Mouse (Mus musculus): ENCODE results near the gene Hist4h4. TPM values are rescaled to one million over a fixed set of nuclear protein-coding genes. Genes with fewer than 3 reads are reported as not detected.

Hist4h4 gene
- polyA plus RNA-seq, 1 experiment from 2014 or later: 0.46 TPM

- Histone ChIP-seq H3K9ac (replicated peaks; ENCODE audit: low read length) (peak overlapping the region; percentile 98), H3K4me3 (ENCODE audit: low read depth, low read length) (peak overlapping the region; percentile 99), H3K9me3 (replicated peaks; ENCODE audit: control insufficient read depth, low read length) (no peaks in the 10 kb centered on the region), H3K36me3 (replicated peaks; ENCODE audit: control insufficient read depth, insufficient read depth, low read depth, low read length) (no peaks in the 10 kb centered on the region; the same call in 1 of the 2 replicates), H3K4me1 (ENCODE audit: control insufficient read depth, insufficient read depth, low read length) (no peaks in the 10 kb centered on the region), H3K27ac (replicated peaks; ENCODE audit: low read depth, low read length) (no peak overlapping the region), H3K27me3 (ENCODE audit: control insufficient read depth, insufficient read depth, low read length) (no peaks in the 10 kb centered on the region), H3K4me2 (ENCODE audit: low read depth, low read length) (peak overlapping the region; percentile 50)
- DNase-seq (ENCODE audit: low spot score) (no peak), ATAC-seq (replicated peaks; ENCODE audit: insufficient number of reproducible peaks, low FRiP score, low TSS enrichment, low read depth) (no peak)
- WGBS: 14% methylated on average over 7 of the region's 7 CpGs
These were observed 22.9 kb upstream of the Hist4h4 start for GRCm38 (mm10) chr6:136827116-136827515.

GRCm38 (mm10) chr6:136824987-136825386 lies 20.8 kb upstream of the Hist4h4 start:
- ATAC-seq (replicated peaks; ENCODE audit: insufficient number of reproducible peaks, low FRiP score, low TSS enrichment, low read depth): no peak

GRCm38 (mm10) chr6:136821086-136821485 lies 16.9 kb upstream of the Hist4h4 start:
- Histone ChIP-seq H3K27me3 (ENCODE audit: control insufficient read depth, insufficient read depth, low read length) (no peaks in the 10 kb centered on the region), H3K36me3 (replicated peaks; ENCODE audit: control insufficient read depth, insufficient read depth, low read depth, low read length) (peaks cover 19% of the 10 kb centered on the region)
- 91% methylated on average over 18 of the region's 18 CpGs for WGBS

More at GRCm38 (mm10) chr6:136824987-136825386, 20.8 kb upstream of the Hist4h4 start:
- Histone ChIP-seq H3K4me2 (ENCODE audit: low read depth, low read length) (no peak overlapping the region), H3K27me3 (ENCODE audit: control insufficient read depth, insufficient read depth, low read length) (no peaks in the 10 kb centered on the region), H3K27ac (replicated peaks; ENCODE audit: low read depth, low read length) (no peak overlapping the region), H3K9me3 (replicated peaks; ENCODE audit: control insufficient read depth, low read length) (no peaks in the 10 kb centered on the region), H3K4me1 (ENCODE audit: control insufficient read depth, insufficient read depth, low read length) (no peaks in the 10 kb centered on the region), H3K36me3 (replicated peaks; ENCODE audit: control insufficient read depth, insufficient read depth, low read depth, low read length) (peaks cover 12% of the 10 kb centered on the region), H3K4me3 (ENCODE audit: low read depth, low read length) (no peak overlapping the region), H3K9ac (replicated peaks; ENCODE audit: low read length) (no peak overlapping the region)
- WGBS: 87% methylated on average over 8 of the region's 8 CpGs
- DNase-seq (ENCODE audit: low spot score): no peak

GRCm38 (mm10) chr6:136820381-136820780 lies 16.2 kb upstream of the Hist4h4 start:
- Histone ChIP-seq H3K9me3 (replicated peaks; ENCODE audit: control insufficient read depth, low read length) (no peaks in the 10 kb centered on the region), H3K36me3 (replicated peaks; ENCODE audit: control insufficient read depth, insufficient read depth, low read depth, low read length) (peaks cover 25% of the 10 kb centered on the region), H3K9ac (replicated peaks; ENCODE audit: low read length) (no peak overlapping the region), H3K4me2 (ENCODE audit: low read depth, low read length) (no peak overlapping the region), H3K27ac (replicated peaks; ENCODE audit: low read depth, low read length) (no peak overlapping the region), H3K4me3 (ENCODE audit: low read depth, low read length) (no peak overlapping the region), H3K27me3 (ENCODE audit: control insufficient read depth, insufficient read depth, low read length) (no peaks in the 10 kb centered on the region), H3K4me1 (ENCODE audit: control insufficient read depth, insufficient read depth, low read length) (no peaks in the 10 kb centered on the region)
- ATAC-seq (replicated peaks; ENCODE audit: insufficient number of reproducible peaks, low FRiP score, low TSS enrichment, low read depth): no peak
- 97% methylated on average over 21 of the region's 21 CpGs for WGBS
- no peak for DNase-seq (ENCODE audit: low spot score)

More at GRCm38 (mm10) chr6:136821086-136821485, 16.9 kb upstream of the Hist4h4 start:
- Histone ChIP-seq H3K4me2 (ENCODE audit: low read depth, low read length) (no peak overlapping the region), H3K9me3 (replicated peaks; ENCODE audit: control insufficient read depth, low read length) (no peaks in the 10 kb centered on the region), H3K4me3 (ENCODE audit: low read depth, low read length) (no peak overlapping the region), H3K9ac (replicated peaks; ENCODE audit: low read length) (no peak overlapping the region), H3K27ac (replicated peaks; ENCODE audit: low read depth, low read length) (no peak overlapping the region), H3K4me1 (ENCODE audit: control insufficient read depth, insufficient read depth, low read length) (no peaks in the 10 kb centered on the region)
- no peak for ATAC-seq (replicated peaks; ENCODE audit: insufficient number of reproducible peaks, low FRiP score, low TSS enrichment, low read depth)
- DNase-seq (ENCODE audit: low spot score): no peak

- Histone ChIP-seq H3K27ac (replicated peaks; ENCODE audit: low read depth, low read length) (no peak overlapping the region), H3K9me3 (replicated peaks; ENCODE audit: control insufficient read depth, low read length) (no peaks in the 10 kb centered on the region), H3K4me3 (ENCODE audit: low read depth, low read length) (no peak overlapping the region), H3K4me1 (ENCODE audit: control insufficient read depth, insufficient read depth, low read length) (no peaks in the 10 kb centered on the region), H3K36me3 (replicated peaks; ENCODE audit: control insufficient read depth, insufficient read depth, low read depth, low read length) (peaks cover 34% of the 10 kb centered on the region), H3K27me3 (ENCODE audit: control insufficient read depth, insufficient read depth, low read length) (no peaks in the 10 kb centered on the region), H3K4me2 (ENCODE audit: low read depth, low read length) (no peak overlapping the region), H3K9ac (replicated peaks; ENCODE audit: low read length) (no peak overlapping the region)
- WGBS: 94% methylated on average over 3 of the region's 3 CpGs
- DNase-seq (ENCODE audit: low spot score): no peak
- no peak for ATAC-seq (replicated peaks; ENCODE audit: insufficient number of reproducible peaks, low FRiP score, low TSS enrichment, low read depth)
These were observed 13.3 kb upstream of the Hist4h4 start for GRCm38 (mm10) chr6:136817549-136817948.

- no peak for ATAC-seq (replicated peaks; ENCODE audit: insufficient number of reproducible peaks, low FRiP score, low TSS enrichment, low read depth)
- WGBS: 90% methylated on average over 19 of the region's 21 CpGs
- Histone ChIP-seq H3K4me3 (ENCODE audit: low read depth, low read length) (no peak overlapping the region), H3K9ac (replicated peaks; ENCODE audit: low read length) (no peak overlapping the region), H3K4me1 (ENCODE audit: control insufficient read depth, insufficient read depth, low read length) (no peaks in the 10 kb centered on the region), H3K4me2 (ENCODE audit: low read depth, low read length) (no peak overlapping the region), H3K9me3 (replicated peaks; ENCODE audit: control insufficient read depth, low read length) (no peaks in the 10 kb centered on the region), H3K27ac (replicated peaks; ENCODE audit: low read depth, low read length) (no peak overlapping the region), H3K36me3 (replicated peaks; ENCODE audit: control insufficient read depth, insufficient read depth, low read depth, low read length) (peaks cover 36% of the 10 kb centered on the region), H3K27me3 (ENCODE audit: control insufficient read depth, insufficient read depth, low read length) (no peaks in the 10 kb centered on the region)
- DNase-seq (ENCODE audit: low spot score): no peak
These were observed 12.6 kb upstream of the Hist4h4 start for GRCm38 (mm10) chr6:136816826-136817225.

- no peak overlapping the region for H3K9ac ChIP-seq (replicated peaks; ENCODE audit: low read length)
- no peaks in the 10 kb centered on the region for H3K27me3 ChIP-seq (ENCODE audit: control insufficient read depth, insufficient read depth, low read length)
- DNase-seq (ENCODE audit: low spot score) (no peak), ATAC-seq (replicated peaks; ENCODE audit: insufficient number of reproducible peaks, low FRiP score, low TSS enrichment, low read depth) (no peak)
- no peaks in the 10 kb centered on the region for H3K9me3 ChIP-seq (replicated peaks; ENCODE audit: control insufficient read depth, low read length)
- H3K4me2 ChIP-seq (ENCODE audit: low read depth, low read length): no peak overlapping the region
- WGBS: 95% methylated on average over 7 of the region's 7 CpGs
- H3K4me1 ChIP-seq (ENCODE audit: control insufficient read depth, insufficient read depth, low read length): no peaks in the 10 kb centered on the region
- H3K4me3 ChIP-seq (ENCODE audit: low read depth, low read length): no peak overlapping the region
- H3K27ac ChIP-seq (replicated peaks; ENCODE audit: low read depth, low read length): no peak overlapping the region
- H3K36me3 ChIP-seq (replicated peaks; ENCODE audit: control insufficient read depth, insufficient read depth, low read depth, low read length): peaks cover 30% of the 10 kb centered on the region
These were observed 11.2 kb upstream of the Hist4h4 start for GRCm38 (mm10) chr6:136815381-136815780.

- Histone ChIP-seq H3K9me3 (replicated peaks; ENCODE audit: control insufficient read depth, low read length) (no peaks in the 10 kb centered on the region), H3K36me3 (replicated peaks; ENCODE audit: control insufficient read depth, insufficient read depth, low read depth, low read length) (peaks cover 26% of the 10 kb centered on the region), H3K27me3 (ENCODE audit: control insufficient read depth, insufficient read depth, low read length) (no peaks in the 10 kb centered on the region), H3K4me1 (ENCODE audit: control insufficient read depth, insufficient read depth, low read length) (no peaks in the 10 kb centered on the region), H3K27ac (replicated peaks; ENCODE audit: low read depth, low read length) (no peak overlapping the region), H3K4me2 (ENCODE audit: low read depth, low read length) (no peak overlapping the region), H3K9ac (replicated peaks; ENCODE audit: low read length) (no peak overlapping the region), H3K4me3 (ENCODE audit: low read depth, low read length) (no peak overlapping the region)
- peak; percentile 21 for DNase-seq (ENCODE audit: low spot score)
- 54% methylated on average over 4 of the region's 4 CpGs for WGBS
- no peak for ATAC-seq (replicated peaks; ENCODE audit: insufficient number of reproducible peaks, low FRiP score, low TSS enrichment, low read depth)
These were observed 8.9 kb upstream of the Hist4h4 start for GRCm38 (mm10) chr6:136813117-136813516.

Measured in embryonic facial prominence, embryonic 11.5 days (tissue).